Mouse (Mus musculus) cerebellum, adult 2 months (tissue): ENCODE data around the gene Msh5.

Experiments used
- CTCF ChIP-seq: fragments of 200-500 bp; IDR thresholded peaks from 2 replicates; pipeline ENCODE4 v1.5.1; 2011; ENCODE audit warnings: low read depth, mild to moderate bottlenecking, control low read depth, low read length, moderate library complexity, borderline replicate concordance; ENCODE audit not compliant: insufficient read depth
- POLR2A ChIP-seq: fragments of 200-500 bp; IDR thresholded peaks from 2 replicates; pipeline ENCODE4 v1.6.1; 2011; ENCODE audit warnings: low read length, control low read depth, borderline replicate concordance; ENCODE audit not compliant: insufficient read depth

- TF ChIP-seq POLR2A (no peak), CTCF (no peak)
Observed at GRCm38 (mm10) chr17:35057090-35057489, 10.5 kb upstream of the Msh5 start.
